Mouse (Mus musculus): ENCODE measurements around the gene Zfyve28. TPM values are rescaled to one million over a fixed set of nuclear protein-coding genes. Genes with fewer than 3 reads are reported as not detected.

Gene Zfyve28
- polyA plus RNA-seq, 1 experiment from 2014 or later = 0.72 TPM

GRCm38 (mm10) chr5:34186961-34187391 is 101.3 kb downstream of the Zfyve28 start:
- peak; percentile 10; the same call in 1 of the 2 replicates for ATAC-seq (replicated peaks; ENCODE audit: extremely low read depth, insufficient read depth, low FRiP score)
- WGBS = under 1% methylated on average over 46 of the region's 46 CpGs
- no peaks in the 10 kb centered on the region for H3K27me3 ChIP-seq (ENCODE audit: control insufficient read depth, insufficient read depth, low read length)
- H3K9ac ChIP-seq (ENCODE audit: low read length) = peak overlapping the region; percentile 84
- H3K9me3 ChIP-seq (replicated peaks; ENCODE audit: control insufficient read depth, low read length) = no peaks in the 10 kb centered on the region
- peak overlapping the region; percentile 74 for H3K4me3 ChIP-seq (ENCODE audit: low read length)
- peak overlapping the region; percentile 91 for H3K27ac ChIP-seq (ENCODE audit: low read length)
- no peaks in the 10 kb centered on the region for H3K36me3 ChIP-seq (ENCODE audit: control insufficient read depth, insufficient read depth)
- H3K4me1 ChIP-seq (ENCODE audit: control insufficient read depth, insufficient read depth, low read length) = peaks cover 61% of the 10 kb centered on the region
- peak overlapping the region; percentile 83 for H3K4me2 ChIP-seq (ENCODE audit: low read depth, low read length)

GRCm38 (mm10) chr5:34186391-34186790 is 101.9 kb downstream of the Zfyve28 start:
- H3K4me3 ChIP-seq (ENCODE audit: low read length) = peak overlapping the region; percentile 74

DNA sequence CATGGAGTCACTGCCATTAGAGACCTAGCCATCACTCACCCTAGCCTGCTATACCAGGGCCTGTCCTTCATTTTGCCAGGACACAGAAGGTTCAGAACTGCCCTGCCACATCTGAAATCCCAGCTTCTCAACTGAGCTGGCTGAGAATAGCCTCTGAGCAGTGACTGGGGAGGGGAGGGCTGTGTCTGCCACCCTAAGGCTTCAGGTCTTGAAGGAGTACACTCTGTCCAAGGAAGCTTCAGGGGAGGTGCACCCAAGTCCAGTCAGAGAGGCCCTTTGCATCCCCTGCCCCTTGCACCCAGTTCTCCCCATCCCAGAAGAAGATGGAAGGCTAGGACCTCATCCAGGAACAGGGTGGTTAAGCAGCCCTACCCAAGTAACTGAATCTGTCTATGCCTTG is 102.5 kb downstream of the Zfyve28 start:
- H3K27me3 ChIP-seq (ENCODE audit: control insufficient read depth, insufficient read depth, low read length) = no peaks in the 10 kb centered on the region
- no peak for ATAC-seq (replicated peaks; ENCODE audit: extremely low read depth, insufficient read depth, low FRiP score)
- H3K9ac ChIP-seq (ENCODE audit: low read length) = peak overlapping the region; percentile 84; the same call in 1 of the 2 replicates
- H3K27ac ChIP-seq (ENCODE audit: low read length) = no peak overlapping the region
- no peaks in the 10 kb centered on the region for H3K9me3 ChIP-seq (replicated peaks; ENCODE audit: control insufficient read depth, low read length)
- H3K4me3 ChIP-seq (ENCODE audit: low read length) = peak overlapping the region; percentile 74
- H3K36me3 ChIP-seq (ENCODE audit: control insufficient read depth, insufficient read depth) = no peaks in the 10 kb centered on the region
- peak overlapping the region; percentile 83 for H3K4me2 ChIP-seq (ENCODE audit: low read depth, low read length)
- peaks cover 58% of the 10 kb centered on the region for H3K4me1 ChIP-seq (ENCODE audit: control insufficient read depth, insufficient read depth, low read length)

More at GRCm38 (mm10) chr5:34186391-34186790, 101.9 kb downstream of the Zfyve28 start:
- Histone ChIP-seq H3K36me3 (ENCODE audit: control insufficient read depth, insufficient read depth) (no peaks in the 10 kb centered on the region), H3K4me2 (ENCODE audit: low read depth, low read length) (peak overlapping the region; percentile 83), H3K27ac (ENCODE audit: low read length) (peak overlapping the region; percentile 91), H3K9me3 (replicated peaks; ENCODE audit: control insufficient read depth, low read length) (no peaks in the 10 kb centered on the region), H3K9ac (ENCODE audit: low read length) (peak overlapping the region; percentile 84), H3K27me3 (ENCODE audit: control insufficient read depth, insufficient read depth, low read length) (no peaks in the 10 kb centered on the region), H3K4me1 (ENCODE audit: control insufficient read depth, insufficient read depth, low read length) (peaks cover 61% of the 10 kb centered on the region)
- ATAC-seq (replicated peaks; ENCODE audit: extremely low read depth, insufficient read depth, low FRiP score) = no peak
- WGBS = 57% methylated on average over 2 of the region's 2 CpGs

DNA sequence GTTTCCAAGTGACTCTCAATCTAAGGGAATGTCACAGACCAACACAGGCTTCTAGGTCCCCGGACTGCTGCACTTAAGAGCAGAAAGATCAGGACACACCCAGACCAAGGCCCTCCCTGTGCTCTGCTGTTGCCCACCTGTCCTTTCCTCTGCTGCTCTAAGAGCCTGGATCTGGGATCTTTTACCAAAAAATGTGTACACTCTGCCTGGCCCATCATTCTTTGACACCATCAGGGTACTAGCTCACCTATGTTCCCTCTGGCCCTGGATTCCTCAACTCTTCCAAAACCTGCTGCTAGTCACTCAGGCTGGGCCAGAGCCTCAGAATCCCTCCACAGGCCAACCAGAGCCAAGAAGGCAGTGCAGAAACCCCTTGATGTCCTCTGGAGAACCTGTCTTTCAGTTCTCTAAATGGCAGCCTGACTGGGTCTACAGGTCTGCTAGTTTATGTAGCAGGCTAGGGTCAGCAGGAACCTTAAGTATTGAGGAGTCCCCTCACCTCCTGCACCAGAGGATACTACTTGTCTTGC is 103.1 kb downstream of the Zfyve28 start:
- no peak for ATAC-seq (replicated peaks; ENCODE audit: extremely low read depth, insufficient read depth, low FRiP score)
- H3K4me3 ChIP-seq (ENCODE audit: low read length) = no peak overlapping the region
- peak overlapping the region; percentile 83 for H3K4me2 ChIP-seq (ENCODE audit: low read depth, low read length)
- peaks cover 54% of the 10 kb centered on the region for H3K4me1 ChIP-seq (ENCODE audit: control insufficient read depth, insufficient read depth, low read length)
- peaks cover 1% of the 10 kb centered on the region; the same call in 1 of the 2 replicates for H3K36me3 ChIP-seq (ENCODE audit: control insufficient read depth, insufficient read depth)
- H3K9ac ChIP-seq (ENCODE audit: low read length) = peak overlapping the region; percentile 11; the same call in 1 of the 2 replicates
- H3K9me3 ChIP-seq (replicated peaks; ENCODE audit: control insufficient read depth, low read length) = no peaks in the 10 kb centered on the region
- WGBS = 81% methylated on average over 1 of the region's 1 CpGs
- H3K27me3 ChIP-seq (ENCODE audit: control insufficient read depth, insufficient read depth, low read length) = no peaks in the 10 kb centered on the region
- H3K27ac ChIP-seq (ENCODE audit: low read length) = no peak overlapping the region

- peaks cover 3% of the 10 kb centered on the region; the same call in 1 of the 2 replicates for H3K36me3 ChIP-seq (ENCODE audit: control insufficient read depth, insufficient read depth)
- H3K9ac ChIP-seq (ENCODE audit: low read length) = no peak overlapping the region; the same call in 1 of the 2 replicates
- H3K27ac ChIP-seq (ENCODE audit: low read length) = peak overlapping the region; percentile 82
- no peaks in the 10 kb centered on the region for H3K9me3 ChIP-seq (replicated peaks; ENCODE audit: control insufficient read depth, low read length)
- no peak for ATAC-seq (replicated peaks; ENCODE audit: extremely low read depth, insufficient read depth, low FRiP score)
- H3K27me3 ChIP-seq (ENCODE audit: control insufficient read depth, insufficient read depth, low read length) = no peaks in the 10 kb centered on the region
- H3K4me2 ChIP-seq (ENCODE audit: low read depth, low read length) = peak overlapping the region; percentile 32; the same call in 1 of the 2 replicates
- no peak overlapping the region for H3K4me3 ChIP-seq (ENCODE audit: low read length)
- 93% methylated on average over 3 of the region's 3 CpGs for WGBS
- peaks cover 47% of the 10 kb centered on the region for H3K4me1 ChIP-seq (ENCODE audit: control insufficient read depth, insufficient read depth, low read length)
Observed at GRCm38 (mm10) chr5:34183976-34184375, 104.3 kb downstream of the Zfyve28 start.

DNA sequence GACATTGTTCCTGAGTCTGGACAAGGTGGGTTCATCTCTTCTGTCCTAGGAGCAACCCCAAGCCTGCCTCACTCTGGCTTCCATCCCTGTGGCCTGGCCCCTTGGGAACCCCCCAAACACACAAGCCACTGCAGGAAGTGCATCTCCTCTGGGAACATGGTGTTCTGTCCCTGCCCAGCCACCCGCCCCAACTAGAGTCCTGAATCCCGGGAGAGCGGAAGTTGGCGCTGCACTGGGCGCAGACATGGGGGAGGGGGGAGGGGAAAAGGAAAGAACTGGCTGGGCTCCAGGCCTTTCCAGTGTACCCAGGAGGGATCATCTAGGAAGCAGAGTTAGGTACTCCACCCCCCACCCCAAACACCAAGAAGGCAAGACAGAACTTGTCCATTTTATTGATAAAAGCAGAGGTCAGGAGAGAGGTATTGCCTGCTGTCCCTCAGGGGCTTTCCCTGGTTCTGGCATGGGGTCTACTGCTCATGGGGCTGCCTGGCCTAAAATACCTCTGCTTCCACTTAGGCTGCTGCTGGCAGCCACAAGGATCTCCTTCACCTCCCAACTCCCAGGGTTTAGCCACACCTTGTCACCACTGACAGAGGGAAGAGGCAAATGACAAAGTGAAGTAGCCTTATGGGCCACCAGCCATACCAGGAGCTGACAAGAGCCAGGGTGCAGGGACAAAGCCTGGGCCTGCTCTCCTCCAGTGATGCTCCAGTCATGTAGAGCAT is 104.9 kb downstream of the Zfyve28 start:
- peaks cover 6% of the 10 kb centered on the region for H3K36me3 ChIP-seq (ENCODE audit: control insufficient read depth, insufficient read depth)
- H3K4me1 ChIP-seq (ENCODE audit: control insufficient read depth, insufficient read depth, low read length) = peaks cover 41% of the 10 kb centered on the region
- no peaks in the 10 kb centered on the region for H3K9me3 ChIP-seq (replicated peaks; ENCODE audit: control insufficient read depth, low read length)
- 23% methylated on average over 5 of the region's 5 CpGs for WGBS
- no peak for ATAC-seq (replicated peaks; ENCODE audit: extremely low read depth, insufficient read depth, low FRiP score)
- peak overlapping the region; percentile 27 for H3K9ac ChIP-seq (ENCODE audit: low read length)
- no peaks in the 10 kb centered on the region for H3K27me3 ChIP-seq (ENCODE audit: control insufficient read depth, insufficient read depth, low read length)
- peak overlapping the region; percentile 82 for H3K27ac ChIP-seq (ENCODE audit: low read length)
- H3K4me2 ChIP-seq (ENCODE audit: low read depth, low read length) = peak overlapping the region; percentile 32
- H3K4me3 ChIP-seq (ENCODE audit: low read length) = no peak overlapping the region

DNA sequence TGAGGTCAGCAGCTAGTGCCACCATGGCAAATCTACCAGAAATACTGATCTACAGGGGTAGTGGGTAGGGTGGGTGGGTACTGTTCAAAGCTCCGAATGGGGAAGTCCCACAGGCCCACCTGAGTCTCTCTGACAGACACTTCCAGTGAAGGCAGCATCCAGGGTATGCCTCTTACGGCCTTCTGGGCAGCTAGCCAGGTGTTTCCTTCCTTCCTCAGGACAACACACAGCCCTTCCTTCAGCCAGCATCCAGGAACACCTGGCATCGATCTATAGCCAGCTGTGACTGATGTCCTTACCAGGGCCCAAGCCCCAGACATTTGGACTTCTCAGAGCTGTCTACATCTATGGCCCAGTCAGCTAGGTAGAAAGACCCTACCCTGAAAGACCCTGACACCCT is 105.8 kb downstream of the Zfyve28 start:
- Histone ChIP-seq H3K9me3 (replicated peaks; ENCODE audit: control insufficient read depth, low read length) (no peaks in the 10 kb centered on the region), H3K9ac (ENCODE audit: low read length) (no peak overlapping the region), H3K4me1 (ENCODE audit: control insufficient read depth, insufficient read depth, low read length) (peaks cover 41% of the 10 kb centered on the region), H3K27me3 (ENCODE audit: control insufficient read depth, insufficient read depth, low read length) (no peaks in the 10 kb centered on the region), H3K4me2 (ENCODE audit: low read depth, low read length) (no peak overlapping the region), H3K27ac (ENCODE audit: low read length) (peak overlapping the region; percentile 82), H3K4me3 (ENCODE audit: low read length) (no peak overlapping the region), H3K36me3 (ENCODE audit: control insufficient read depth, insufficient read depth) (peaks cover 10% of the 10 kb centered on the region)
- ATAC-seq (replicated peaks; ENCODE audit: extremely low read depth, insufficient read depth, low FRiP score) = no peak
- 55% methylated on average over 3 of the region's 3 CpGs for WGBS

DNA sequence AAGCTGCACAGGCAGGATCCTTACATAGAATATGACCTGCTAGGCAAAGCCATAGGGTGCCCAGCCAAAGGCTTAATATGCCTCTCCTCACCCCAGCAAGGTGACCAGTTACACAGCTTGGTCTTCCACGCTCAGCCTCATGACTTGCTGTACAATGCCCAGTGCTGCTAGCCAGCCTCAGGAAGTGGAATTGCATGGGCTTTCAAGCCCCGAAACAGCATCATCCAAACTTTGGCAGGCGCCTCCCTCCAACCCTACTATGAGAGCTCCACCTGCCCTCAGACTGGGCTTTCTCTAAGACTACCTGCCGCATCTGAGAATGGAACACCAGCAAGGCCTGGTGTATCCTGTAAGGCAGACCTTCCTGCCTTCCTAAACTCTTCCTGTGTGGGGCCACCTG is 110.4 kb downstream of the Zfyve28 start:
- H3K36me3 ChIP-seq (ENCODE audit: control insufficient read depth, insufficient read depth) = peaks cover 40% of the 10 kb centered on the region
- no peak overlapping the region for H3K4me3 ChIP-seq (ENCODE audit: low read length)
- H3K4me1 ChIP-seq (ENCODE audit: control insufficient read depth, insufficient read depth, low read length) = peaks cover 5% of the 10 kb centered on the region
- H3K9me3 ChIP-seq (replicated peaks; ENCODE audit: control insufficient read depth, low read length) = no peaks in the 10 kb centered on the region
- no peak overlapping the region for H3K27ac ChIP-seq (ENCODE audit: low read length)
- H3K9ac ChIP-seq (ENCODE audit: low read length) = no peak overlapping the region
- ATAC-seq (replicated peaks; ENCODE audit: extremely low read depth, insufficient read depth, low FRiP score) = no peak
- H3K4me2 ChIP-seq (ENCODE audit: low read depth, low read length) = no peak overlapping the region
- 89% methylated on average over 4 of the region's 4 CpGs for WGBS
- H3K27me3 ChIP-seq (ENCODE audit: control insufficient read depth, insufficient read depth, low read length) = no peaks in the 10 kb centered on the region

DNA sequence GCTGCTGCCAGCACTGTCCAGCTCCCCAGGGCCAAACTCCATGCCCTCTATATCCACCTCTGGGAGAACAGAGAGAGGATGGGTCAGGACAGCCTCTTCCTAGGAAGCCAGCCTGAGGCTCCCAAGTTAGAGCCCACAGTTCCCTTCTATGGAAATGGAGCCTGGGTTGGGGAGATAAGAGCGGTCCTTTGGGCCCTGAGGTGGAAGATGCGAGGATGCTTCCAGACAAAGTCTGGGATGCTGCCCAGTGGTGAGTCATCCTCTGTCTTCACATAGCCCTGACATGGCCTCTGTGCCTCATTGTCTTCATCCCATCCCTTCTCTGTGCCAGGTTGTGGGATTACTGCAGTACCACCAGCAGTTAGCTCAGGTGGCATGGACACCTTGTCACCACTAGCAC is 111.2 kb downstream of the Zfyve28 start:
- 79% methylated on average over 2 of the region's 2 CpGs for WGBS
- no peak overlapping the region for H3K9ac ChIP-seq (ENCODE audit: low read length)
- no peaks in the 10 kb centered on the region; the same call in 1 of the 2 replicates for H3K4me1 ChIP-seq (ENCODE audit: control insufficient read depth, insufficient read depth, low read length)
- peaks cover 42% of the 10 kb centered on the region for H3K36me3 ChIP-seq (ENCODE audit: control insufficient read depth, insufficient read depth)
- no peak overlapping the region for H3K4me2 ChIP-seq (ENCODE audit: low read depth, low read length)
- no peaks in the 10 kb centered on the region for H3K27me3 ChIP-seq (ENCODE audit: control insufficient read depth, insufficient read depth, low read length)
- H3K9me3 ChIP-seq (replicated peaks; ENCODE audit: control insufficient read depth, low read length) = no peaks in the 10 kb centered on the region
- no peak for ATAC-seq (replicated peaks; ENCODE audit: extremely low read depth, insufficient read depth, low FRiP score)
- no peak overlapping the region for H3K4me3 ChIP-seq (ENCODE audit: low read length)
- H3K27ac ChIP-seq (ENCODE audit: low read length) = no peak overlapping the region
